Mouse (Mus musculus) embryonic facial prominence, embryonic 14.5 days (tissue): ENCODE measurements around the gene Bmp3. TPM values are rescaled to one million over a fixed set of nuclear protein-coding genes. Genes with fewer than 3 reads are reported as not detected.

ENCODE experiments used
- ATAC-seq: fragments of 200-750 bp; cut with Nextera tagmentation; 2 replicates; pipeline ENCODE4 v1.8.0; 2017; ENCODE audit warnings: low read depth, moderate number of reproducible peaks, moderate TSS enrichment
- DNase-seq: peaks from one replicate; pipeline ENCODE4 v3.0.0-alpha.2; 2015; ENCODE audit warnings: low spot score
- H3K27ac ChIP-seq: fragments of 300-500 bp; sonication (generic); replicated peaks from 2 replicates; pipeline ENCODE4 v1.5.1; 2014; ENCODE audit warnings: low read depth, mild to moderate bottlenecking, low read length, moderate library complexity
- H3K27me3 ChIP-seq: fragments of 300-500 bp; sonication (generic); replicated peaks from 2 replicates; pipeline ENCODE4 v1.6.1; 2014; ENCODE audit warnings: low read length; ENCODE audit not compliant: control insufficient read depth, insufficient read depth
- H3K36me3 ChIP-seq: fragments of 300-500 bp; sonication (generic); 2 replicates; pipeline ENCODE4 v1.6.1; 2014; ENCODE audit warnings: low read length, mixed read lengths; ENCODE audit not compliant: control insufficient read depth, insufficient read depth
- H3K4me1 ChIP-seq: fragments of 300-500 bp; sonication (generic); 2 replicates; pipeline ENCODE4 v1.6.1; 2014; ENCODE audit warnings: antibody characterized with exemption, low read length; ENCODE audit not compliant: control insufficient read depth, insufficient read depth
- H3K4me2 ChIP-seq: fragments of 300-500 bp; sonication (generic); 2 replicates; pipeline ENCODE4 v1.6.1; 2014; ENCODE audit warnings: low read depth, mild to moderate bottlenecking, low read length, moderate library complexity, mixed read lengths
- H3K4me3 ChIP-seq: fragments of 300-500 bp; sonication (generic); 2 replicates; pipeline ENCODE4 v1.5.1; 2014; ENCODE audit warnings: low read depth, mild to moderate bottlenecking, low read length
- H3K9ac ChIP-seq: fragments of 300-500 bp; sonication (generic); 2 replicates; pipeline ENCODE4 v1.6.1; 2014; ENCODE audit warnings: low read depth, mild to moderate bottlenecking, low read length, moderate library complexity, mixed read lengths
- H3K9me3 ChIP-seq: fragments of 300-500 bp; sonication (generic); 2 replicates; pipeline ENCODE4 v1.6.1; 2016; ENCODE audit warnings: low read length; ENCODE audit not compliant: control insufficient read depth
- whole genome bisulfite sequencing: fragments of 180-500 bp; shearing (Covaris S2); extraction: QIAGEN DNeasy Blood & Tissue Kit; methylation state at CpG from one replicate; pipeline ENCODE4 v1.1.7; 2014; 5-methylcytosine and 5-hydroxymethylcytosine counted together
- polyA plus RNA-seq: library from polyadenylated mRNA; unstranded; fragments of >200 nt; fragmentation: Nextera tagmentation; extraction: Ambion mirVana; gene quantifications from 2 replicates; pipeline ENCODE4 v1.2.1, GENCODE M21; 2014

Bmp3 gene
- polyA plus RNA-seq, 1 experiment from 2014 or later = 10.3 TPM

DNA sequence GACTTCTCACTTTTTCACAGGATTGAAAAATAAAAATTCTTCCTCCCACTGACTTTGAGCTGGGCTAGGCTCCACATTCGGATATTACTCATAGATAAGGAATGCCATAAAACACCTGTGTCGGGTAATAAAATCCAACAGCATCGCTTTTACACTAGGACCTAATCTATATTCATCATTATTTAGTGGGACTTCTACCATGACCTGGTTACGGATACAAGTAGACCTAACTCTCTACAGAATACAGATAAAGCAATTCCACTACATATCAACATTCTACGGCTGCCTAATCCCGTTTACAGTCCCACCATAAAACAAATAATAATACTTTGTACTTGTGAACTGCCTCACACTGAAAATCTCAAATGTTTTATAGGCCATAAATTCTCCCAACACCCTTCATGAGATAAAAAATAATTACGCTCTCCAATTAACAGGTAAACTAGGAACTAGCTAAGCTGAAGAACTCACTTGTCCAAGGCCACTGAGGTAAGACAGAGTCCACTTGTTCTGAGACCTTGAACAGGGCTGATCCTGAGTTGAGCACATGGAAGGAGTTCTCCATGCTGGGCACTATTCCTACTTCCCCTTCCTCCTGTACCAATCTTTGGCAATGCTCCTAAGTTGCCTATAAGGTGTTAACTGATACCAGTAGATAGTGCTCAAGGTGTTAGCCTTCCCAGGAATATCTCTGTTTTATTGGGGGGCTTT, 11.5 kb upstream of the Bmp3 start:
- ATAC-seq = no peak
- H3K9ac ChIP-seq = no peak overlapping the region
- 85% methylated on average over 7 of the region's 7 CpGs for WGBS

DNA sequence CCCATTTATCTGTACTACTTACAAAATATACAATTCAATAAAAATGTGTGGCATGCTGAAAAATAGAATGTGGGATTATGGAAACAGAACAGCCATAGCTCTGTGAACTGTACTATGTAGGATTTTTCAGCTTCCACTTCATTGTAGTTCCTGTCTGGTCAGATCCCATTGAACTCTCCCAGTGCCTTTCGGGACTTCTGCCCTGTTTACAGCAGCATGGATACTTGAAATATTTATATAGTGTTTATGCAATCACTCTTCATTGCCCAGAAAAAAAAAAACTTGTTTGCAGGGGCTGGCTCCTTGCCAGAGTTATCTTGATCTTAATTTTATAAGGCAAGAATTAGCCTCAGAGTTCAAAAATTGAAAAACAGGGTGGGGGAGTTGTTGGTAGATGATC, 9.6 kb upstream of the Bmp3 start:
- 59% methylated on average over 1 of the region's 1 CpGs for WGBS
- H3K4me2 ChIP-seq = no peak overlapping the region
- no peak overlapping the region for H3K9ac ChIP-seq
- H3K9me3 ChIP-seq = no peaks in the 10 kb centered on the region
- H3K27me3 ChIP-seq = 0 out of 2 replicates have a peak, but pooled peaks cover 6% of the 10 kb centered on the region
- no peaks in the 10 kb centered on the region for H3K36me3 ChIP-seq
- no peak for DNase-seq
- no peak overlapping the region for H3K4me3 ChIP-seq
- H3K4me1 ChIP-seq = 0 out of 2 replicates have a peak, but pooled peaks cover 4% of the 10 kb centered on the region
- ATAC-seq = no peak
- H3K27ac ChIP-seq = no peak overlapping the region

More for the DNA sequence above, 11.5 kb upstream of the Bmp3 start:
- no peaks in the 10 kb centered on the region for H3K9me3 ChIP-seq
- H3K4me3 ChIP-seq = no peak overlapping the region
- DNase-seq = no peak
- 0 out of 2 replicates have a peak, but pooled peaks cover 6% of the 10 kb centered on the region for H3K27me3 ChIP-seq
- H3K27ac ChIP-seq = no peak overlapping the region
- 0 out of 2 replicates have a peak, but pooled peaks cover 4% of the 10 kb centered on the region for H3K4me1 ChIP-seq
- H3K4me2 ChIP-seq = no peak overlapping the region
- H3K36me3 ChIP-seq = no peaks in the 10 kb centered on the region

DNA sequence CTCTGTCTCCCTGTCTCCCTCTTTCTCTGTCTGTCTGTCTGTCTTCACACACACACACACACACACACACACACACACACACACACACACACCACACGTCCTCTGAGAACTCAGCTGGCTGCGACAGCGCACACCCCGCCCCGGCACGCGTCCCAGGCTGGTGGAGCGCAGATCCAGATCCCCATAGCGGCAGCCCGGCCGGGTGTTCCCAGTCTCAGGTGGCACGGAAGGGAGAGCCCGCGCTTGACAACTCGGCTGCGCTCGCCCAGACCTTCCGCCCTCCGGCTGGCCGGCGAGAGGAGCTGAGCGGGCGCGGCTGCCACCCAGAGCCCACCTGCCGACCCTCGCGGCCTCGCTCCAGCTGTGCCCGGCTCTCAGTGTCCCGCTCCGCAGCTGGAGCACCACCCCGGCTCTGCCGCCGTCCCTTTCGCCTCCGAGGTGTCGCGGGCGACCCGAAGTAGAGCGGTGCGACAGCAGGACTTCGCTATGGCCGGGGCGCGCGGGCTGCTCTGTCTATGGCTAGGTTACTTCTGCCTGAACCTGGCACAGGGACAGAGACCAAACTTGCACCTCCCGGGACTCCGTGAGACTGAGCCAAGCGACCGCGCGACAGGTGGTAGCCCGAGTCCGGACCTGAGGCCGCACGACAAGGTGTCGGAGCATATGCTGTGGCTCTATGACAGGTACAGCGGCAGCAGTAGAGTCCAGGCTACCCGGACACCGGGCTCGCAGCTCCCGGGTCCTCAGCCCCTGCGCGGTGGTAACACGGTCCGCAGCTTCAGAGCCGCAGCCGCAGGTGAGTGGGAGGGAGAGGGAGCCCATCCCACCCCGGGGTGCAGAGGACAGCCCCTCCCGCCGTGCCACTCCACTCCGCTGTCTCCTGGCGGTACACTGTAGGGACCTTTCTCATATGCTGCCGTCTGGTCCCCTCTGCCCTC, 681 bp downstream of the Bmp3 start:
- peak overlapping the region; percentile 55; the same call in 1 of the 2 replicates for H3K27ac ChIP-seq
- H3K4me2 ChIP-seq = peak overlapping the region; percentile 97
- peaks cover 12% of the 10 kb centered on the region; the same call in 1 of the 2 replicates for H3K4me1 ChIP-seq
- H3K4me3 ChIP-seq = peak overlapping the region; percentile 67
- peak overlapping the region; percentile 79 for H3K9ac ChIP-seq
- peaks cover 48% of the 10 kb centered on the region for H3K27me3 ChIP-seq
- H3K9me3 ChIP-seq = no peaks in the 10 kb centered on the region
- DNase-seq (peak; percentile 47), ATAC-seq (peak; percentile 73)
- no peaks in the 10 kb centered on the region for H3K36me3 ChIP-seq
- 2% methylated on average over 46 of the region's 75 CpGs for WGBS

DNA sequence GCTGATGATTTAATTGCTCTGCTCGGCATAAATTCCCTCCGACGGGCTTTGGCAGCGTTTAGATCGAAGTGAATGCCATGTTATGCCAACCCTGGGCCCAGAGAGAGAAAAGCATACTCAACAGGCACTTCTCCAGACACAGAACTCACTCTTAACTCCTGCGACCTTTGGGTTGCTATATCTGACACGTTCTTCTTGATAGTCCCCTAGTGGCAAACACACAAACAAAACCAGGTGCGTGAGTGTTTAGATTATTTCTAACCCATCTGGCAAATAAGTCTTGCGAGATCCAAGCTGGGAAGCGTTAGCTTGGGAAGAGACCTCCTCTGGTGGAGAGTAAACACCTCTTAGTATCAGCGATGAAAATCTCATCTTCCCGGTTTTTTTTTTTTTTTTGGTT, 1.5 kb downstream of the Bmp3 start:
- Histone ChIP-seq H3K4me3 (peak overlapping the region; percentile 67), H3K4me1 (peaks cover 12% of the 10 kb centered on the region; the same call in 1 of the 2 replicates), H3K27me3 (peaks cover 48% of the 10 kb centered on the region), H3K9me3 (no peaks in the 10 kb centered on the region), H3K9ac (peak overlapping the region; percentile 79), H3K36me3 (no peaks in the 10 kb centered on the region), H3K27ac (no peak overlapping the region), H3K4me2 (peak overlapping the region; percentile 97)
- DNase-seq (no peak), ATAC-seq (no peak)
- WGBS = 7% methylated on average over 12 of the region's 12 CpGs

DNA sequence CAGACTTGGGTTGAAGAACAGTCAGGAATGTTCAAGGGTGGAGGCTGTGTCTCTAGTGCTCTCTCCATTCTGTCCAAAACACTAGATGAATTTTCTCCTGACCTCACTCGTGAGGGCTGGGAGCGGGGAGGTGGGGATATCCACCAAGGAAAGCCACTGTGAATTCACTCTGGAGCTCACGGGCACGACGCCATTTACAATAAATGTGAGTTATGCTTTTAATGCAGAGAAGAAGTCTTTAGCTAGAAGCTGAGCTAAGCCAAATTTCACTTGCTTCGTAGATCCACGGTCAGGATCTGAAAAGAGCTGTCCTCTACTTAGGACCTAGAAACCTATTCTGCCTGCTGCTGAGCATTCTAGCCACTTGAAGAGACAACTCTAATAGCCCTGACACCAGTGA, 2.1 kb downstream of the Bmp3 start:
- Histone ChIP-seq H3K27ac (no peak overlapping the region), H3K9ac (peak overlapping the region; percentile 79; the same call in 1 of the 2 replicates), H3K36me3 (no peaks in the 10 kb centered on the region), H3K4me1 (peaks cover 12% of the 10 kb centered on the region; the same call in 1 of the 2 replicates), H3K9me3 (no peaks in the 10 kb centered on the region), H3K4me3 (peak overlapping the region; percentile 67), H3K4me2 (peak overlapping the region; percentile 97), H3K27me3 (peaks cover 48% of the 10 kb centered on the region)
- DNase-seq (no peak), ATAC-seq (no peak)
- WGBS = 41% methylated on average over 7 of the region's 7 CpGs

DNA sequence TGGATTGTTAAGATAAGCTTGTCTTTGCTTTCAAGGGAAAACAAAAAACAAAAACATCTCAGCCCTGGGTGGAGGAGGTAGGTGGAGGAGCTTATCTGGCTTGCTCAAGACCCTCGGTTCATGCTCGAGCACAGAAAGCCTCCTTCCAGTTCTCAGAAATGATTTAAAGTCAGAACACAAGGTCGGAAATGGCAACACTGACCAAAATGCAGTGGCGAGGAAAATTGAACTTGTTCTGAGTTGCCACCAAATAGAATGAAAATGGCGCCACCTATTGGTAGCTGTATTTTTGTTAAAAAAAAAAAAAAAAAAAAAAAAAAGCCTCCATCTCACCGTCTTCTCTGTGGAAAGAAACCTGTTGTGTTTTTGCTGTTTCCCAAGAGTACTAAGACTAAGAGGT, 9.7 kb downstream of the Bmp3 start:
- WGBS = 3% methylated on average over 6 of the region's 6 CpGs
- H3K4me2 ChIP-seq = peak overlapping the region; percentile 34
- no peak for ATAC-seq
- no peak overlapping the region for H3K9ac ChIP-seq
- no peaks in the 10 kb centered on the region for H3K36me3 ChIP-seq
- no peaks in the 10 kb centered on the region; the same call in 1 of the 2 replicates for H3K27me3 ChIP-seq
- H3K4me3 ChIP-seq = no peak overlapping the region
- peak; percentile 83 for DNase-seq
- H3K9me3 ChIP-seq = no peaks in the 10 kb centered on the region
- peaks cover 2% of the 10 kb centered on the region for H3K4me1 ChIP-seq
- H3K27ac ChIP-seq = no peak overlapping the region

DNA sequence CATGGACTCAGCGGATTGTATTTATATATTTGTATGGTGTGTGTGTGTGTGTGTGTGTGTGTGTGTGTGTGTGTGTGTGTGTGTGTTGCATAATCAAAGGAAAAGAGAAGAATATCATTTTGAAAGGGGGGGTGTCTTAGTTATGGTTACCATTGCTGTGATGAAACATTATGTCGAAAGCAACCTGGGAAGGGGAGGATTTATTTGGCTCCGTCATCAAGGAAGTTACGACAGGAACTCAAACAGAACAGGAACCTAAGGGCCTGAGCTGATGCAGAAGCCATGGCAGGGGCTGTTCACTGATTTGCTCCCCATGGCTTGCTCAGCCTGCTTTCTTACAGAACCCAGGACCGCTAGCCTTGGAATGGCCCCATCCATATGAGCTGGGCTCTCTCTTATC, 10.9 kb downstream of the Bmp3 start:
- H3K27me3 ChIP-seq = no peaks in the 10 kb centered on the region; the same call in 1 of the 2 replicates
- H3K4me3 ChIP-seq = no peak overlapping the region
- peaks cover 2% of the 10 kb centered on the region; the same call in 1 of the 2 replicates for H3K4me1 ChIP-seq
- H3K36me3 ChIP-seq = no peaks in the 10 kb centered on the region
- no peak for DNase-seq
- no peak for ATAC-seq
- no peaks in the 10 kb centered on the region for H3K9me3 ChIP-seq
- H3K4me2 ChIP-seq = no peak overlapping the region
- H3K27ac ChIP-seq = no peak overlapping the region
- WGBS = 87% methylated on average over 5 of the region's 5 CpGs
- no peak overlapping the region for H3K9ac ChIP-seq

DNA sequence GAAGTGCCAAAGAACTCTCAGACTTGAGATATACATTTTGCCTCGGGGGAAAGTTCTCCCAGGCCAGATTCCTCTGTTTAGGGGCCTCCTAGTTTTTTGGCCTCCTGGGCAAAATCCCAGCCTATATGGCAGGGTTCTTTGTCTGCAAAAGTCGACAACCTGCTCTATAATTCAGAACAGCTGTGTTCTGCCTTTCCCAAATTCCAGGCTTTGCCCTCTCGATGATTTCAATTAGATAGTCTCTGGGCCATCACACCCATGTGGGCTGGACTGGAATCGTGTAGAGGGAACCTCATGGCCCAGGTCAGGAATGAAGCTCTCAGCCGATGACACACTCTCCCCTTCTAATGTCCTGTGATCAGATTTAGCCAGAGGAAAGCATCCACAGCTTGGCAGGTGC, 21.8 kb downstream of the Bmp3 start:
- Histone ChIP-seq H3K4me3 (no peak overlapping the region), H3K27me3 (no peaks in the 10 kb centered on the region; the same call in 1 of the 2 replicates), H3K4me1 (peaks cover 11% of the 10 kb centered on the region), H3K36me3 (no peaks in the 10 kb centered on the region), H3K4me2 (no peak overlapping the region), H3K9me3 (no peaks in the 10 kb centered on the region), H3K9ac (0 out of 2 replicates have a peak overlapping the region, but pooled peaks have one; percentile 8), H3K27ac (peak overlapping the region; percentile 21; the same call in 1 of the 2 replicates)
- ATAC-seq = peak; percentile 47
- DNase-seq = peak; percentile 75
- WGBS = 18% methylated on average over 5 of the region's 5 CpGs
